Mouse (Mus musculus) heart, postnatal 0 days (tissue): ENCODE measurements around the gene Sh3bp5l.

ENCODE experiments used
- CTCF ChIP-seq: IDR thresholded peaks from 2 replicates; pipeline ENCODE4 v1.5.1; 2016; ENCODE audit warnings: antibody characterized with exemption, control low read depth, low read depth
- EP300 ChIP-seq: IDR thresholded peaks from 2 replicates; pipeline ENCODE4 v1.6.1; 2016; ENCODE audit warnings: antibody characterized with exemption, low read depth

DNA sequence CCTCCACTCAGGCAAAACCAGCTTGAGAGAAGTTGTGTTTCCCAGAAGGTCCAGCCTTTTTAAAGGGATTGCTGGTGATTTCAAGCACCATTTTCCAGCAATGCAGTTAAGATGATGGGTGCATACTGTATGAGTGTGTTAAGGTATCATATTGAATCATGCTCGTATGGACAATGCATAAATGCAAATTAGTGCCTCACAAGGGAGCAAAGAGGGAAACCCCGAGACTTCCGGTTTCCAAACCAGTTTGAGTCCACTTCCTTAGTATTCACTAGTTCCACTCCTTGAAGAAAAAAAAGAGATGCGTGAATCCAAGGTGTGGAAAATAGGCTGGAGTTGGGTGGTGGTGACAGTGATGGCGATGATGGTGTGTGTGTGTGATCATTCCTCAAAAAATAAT is 48.0 kb upstream of the Sh3bp5l start:
- TF ChIP-seq CTCF (no peak), EP300 (no peak)
